ENCODE assay signal across 8 mouse cellular contexts in the genomic region with DNA sequence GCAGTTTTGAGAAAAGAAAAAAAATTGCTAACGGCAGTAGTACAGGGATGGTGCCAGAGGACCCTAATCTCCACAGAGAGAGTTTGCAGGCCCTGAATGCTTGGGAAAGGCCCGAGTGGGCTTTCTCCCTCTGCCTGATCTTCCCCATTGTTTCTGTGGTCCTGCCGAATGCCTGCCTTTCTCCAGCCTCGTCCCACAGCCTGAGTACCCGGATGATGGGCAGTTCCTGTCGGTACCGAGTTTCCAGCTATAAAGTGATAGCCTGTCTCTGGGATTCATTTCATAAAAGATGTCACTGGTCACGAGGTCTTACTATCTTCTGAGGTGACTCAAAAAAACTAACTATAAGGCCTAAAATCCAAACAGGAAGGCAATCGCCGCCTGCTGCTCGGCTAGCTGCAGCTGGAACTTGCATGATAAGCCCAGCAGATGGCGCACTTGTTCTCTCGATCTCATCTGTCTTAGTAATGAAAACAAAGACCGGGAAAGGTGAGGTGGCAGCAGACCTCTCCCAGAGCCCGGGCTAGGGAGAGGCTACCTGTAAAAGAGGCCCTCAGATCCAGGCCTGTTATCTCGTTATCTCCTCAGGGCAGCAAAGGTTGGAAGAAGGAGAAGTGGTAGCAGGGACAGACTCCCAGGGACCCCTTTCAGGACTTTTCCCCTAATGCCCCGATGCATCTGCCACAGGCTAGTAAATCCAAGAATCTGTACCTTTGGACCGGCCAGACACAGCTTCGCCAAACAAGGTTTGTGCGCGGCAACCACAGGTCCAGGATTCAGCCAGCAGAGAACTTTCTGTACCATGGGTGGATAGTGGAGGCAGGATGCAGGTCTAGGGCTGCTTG. TPM values are rescaled to one million over a fixed set of nuclear protein-coding genes. Genes with fewer than 3 reads are reported as not detected.
DNase-seq lines count a peak whose midpoint lies in the region; ATAC-seq lines count a peak whose summit lies in the region.

No protein-coding gene starts in this region.

- no peak overlapping the region for H3K27ac ChIP-seq in intestine, embryonic 16.5 days (ENCODE audit: low read length)
- peak overlapping the region; percentile 84 for H3K27ac ChIP-seq in midbrain, embryonic 10.5 days (replicated peaks)

- peaks cover 4% of the 10 kb centered on the region; the same call in 1 of the 2 replicates for H3K4me1 ChIP-seq in intestine, embryonic 16.5 days (ENCODE audit: control insufficient read depth, insufficient read depth, low read length)
- H3K4me1 ChIP-seq in midbrain, embryonic 10.5 days = peaks cover 23% of the 10 kb centered on the region

- no peaks in the 10 kb centered on the region for H3K27me3 ChIP-seq in intestine, embryonic 16.5 days (replicated peaks; ENCODE audit: control insufficient read depth, insufficient read depth, low read length)
- no peaks in the 10 kb centered on the region for H3K27me3 ChIP-seq in midbrain, embryonic 10.5 days (ENCODE audit: low read depth, poor library complexity, severe bottlenecking)

- no peaks in the 10 kb centered on the region for H3K9me3 ChIP-seq in intestine, embryonic 16.5 days (ENCODE audit: control insufficient read depth, low read length)
- H3K9me3 ChIP-seq in midbrain, embryonic 10.5 days (replicated peaks) = no peaks in the 10 kb centered on the region

- peak overlapping the region; percentile 52 for H3K4me2 ChIP-seq in intestine, embryonic 16.5 days (ENCODE audit: low read depth, low read length)

- intact Hi-C loops in left cerebral cortex, postnatal 25 days (cut with DNase I) = loop anchor here (1.0 to 10.0 kb wide), 10 partner anchors 78 to 752 kb away; a partner anchor contains a TSS

- peak; percentile 86 for ATAC-seq in intestine, embryonic 16.5 days

- peak overlapping the region; percentile 51 for H3K9ac ChIP-seq in intestine, embryonic 16.5 days (ENCODE audit: low read depth, low read length)

- H3K4me3 ChIP-seq in intestine, embryonic 16.5 days (ENCODE audit: low read length) = peak overlapping the region; percentile 26
- H3K4me3 ChIP-seq in midbrain, embryonic 10.5 days = peak overlapping the region; percentile 36

- DNase-seq in adrenal gland, adult (ENCODE audit: inconsistent age in 2 of 2, low spot score in 1 of 2) = peak; percentile 67 to 91
- peak; percentile 91 for DNase-seq in embryo, embryonic 11 days
- DNase-seq in gastrocnemius, postnatal 4 days (ENCODE audit: low spot score in 2 of 2) = peak; percentile 62 to 77
- peak; percentile 83 to 90 for DNase-seq in left cerebral cortex, postnatal 25 days (ENCODE audit: low spot score in 2 of 2)
- peak; percentile 86 for DNase-seq in midbrain, embryonic 10.5 days (ENCODE audit: low spot score)
- DNase-seq in right cerebral cortex, postnatal 4 days = peak; percentile 87
- peak; percentile 85 for DNase-seq in yolk sac, embryonic 10.5 days (ENCODE audit: low spot score)

- 23% methylated on average over 21 of the region's 21 CpGs for WGBS in intestine, embryonic 16.5 days
- WGBS in midbrain, embryonic 10.5 days = 26% methylated on average over 21 of the region's 21 CpGs

- no peaks in the 10 kb centered on the region for H3K36me3 ChIP-seq in intestine, embryonic 16.5 days (ENCODE audit: control insufficient read depth, insufficient read depth, low read length)
- H3K36me3 ChIP-seq in midbrain, embryonic 10.5 days = peaks cover 8% of the 10 kb centered on the region; the same call in 1 of the 2 replicates

RNA-seq across cellular contexts. Expression of a gene that starts 19.7 kb away (rescaled TPM):
- 10 to 100 TPM; 41.1 to 45.0 TPM for total RNA-seq in gastrocnemius, postnatal 4 days (2021)
- polyA plus RNA-seq in intestine, embryonic 16.5 days (2015; fragmentation: Nextera tagmentation; extraction: Ambion mirVana) = 79.1 and 82.8 TPM in 2 replicates
- total RNA-seq in left cerebral cortex, postnatal 25 days (2021) = 10 to 100 TPM; 33.9 to 38.1 TPM
- 66.7 and 71.8 TPM in 2 replicates for polyA plus RNA-seq in midbrain, embryonic 10.5 days (2016; fragmentation: Nextera tagmentation; extraction: Ambion mirVana)

RNA-seq across cellular contexts. Expression of a gene that starts 22.9 kb away (rescaled TPM):
- total RNA-seq in gastrocnemius, postnatal 4 days (2021) = 1 to 10 TPM; 4.0 to 5.3 TPM
- polyA plus RNA-seq in intestine, embryonic 16.5 days (2015; fragmentation: Nextera tagmentation; extraction: Ambion mirVana) = 23.9 and 31.0 TPM in 2 replicates
- total RNA-seq in left cerebral cortex, postnatal 25 days (2021) = 1 to 10 TPM; 7.7 to 7.8 TPM
- 22.7 and 25.2 TPM in 2 replicates for polyA plus RNA-seq in midbrain, embryonic 10.5 days (2016; fragmentation: Nextera tagmentation; extraction: Ambion mirVana)
